Mouse (Mus musculus) intestine, embryonic 16.5 days (tissue): ENCODE measurements around the gene Sorbs2. TPM values are rescaled to one million over a fixed set of nuclear protein-coding genes. Genes with fewer than 3 reads are reported as not detected.

Experiments
- ATAC-seq: fragments of 200-750 bp; cut with Nextera tagmentation; 2 replicates; pipeline ENCODE4 v1.8.0; 2017; ENCODE audit warnings: moderate TSS enrichment, moderate library complexity
- H3K27ac ChIP-seq: fragments of 300-500 bp; sonication (generic); 2 replicates; pipeline ENCODE4 v1.5.1; 2014; ENCODE audit warnings: mild to moderate bottlenecking, low read length
- H3K27me3 ChIP-seq: fragments of 300-500 bp; sonication (generic); replicated peaks from 2 replicates; pipeline ENCODE4 v1.6.1; 2014; ENCODE audit warnings: low read length, control low read depth, mixed read lengths; ENCODE audit not compliant: control insufficient read depth, insufficient read depth
- H3K36me3 ChIP-seq: fragments of 300-500 bp; sonication (generic); 2 replicates; pipeline ENCODE4 v1.6.1; 2014; ENCODE audit warnings: low read length, control low read depth; ENCODE audit not compliant: control insufficient read depth, insufficient read depth
- H3K4me1 ChIP-seq: fragments of 300-500 bp; sonication (generic); 2 replicates; pipeline ENCODE4 v1.6.1; 2014; ENCODE audit warnings: low read length, control low read depth, mixed read lengths; ENCODE audit not compliant: control insufficient read depth, insufficient read depth
- H3K4me2 ChIP-seq: fragments of 300-500 bp; sonication (generic); 2 replicates; pipeline ENCODE4 v1.6.1; 2014; ENCODE audit warnings: low read depth, low read length, control low read depth
- H3K4me3 ChIP-seq: fragments of 300-500 bp; sonication (generic); 2 replicates; pipeline ENCODE4 v1.5.1; 2014; ENCODE audit warnings: mild to moderate bottlenecking, low read length
- H3K9ac ChIP-seq: fragments of 300-500 bp; sonication (generic); 2 replicates; pipeline ENCODE4 v1.6.1; 2014; ENCODE audit warnings: low read depth, low read length
- H3K9me3 ChIP-seq: fragments of 300-500 bp; sonication (generic); 2 replicates; pipeline ENCODE4 v1.6.1; 2016; ENCODE audit warnings: low read length, control low read depth; ENCODE audit not compliant: control insufficient read depth
- WGBS: fragments of 180-500 bp; shearing (Covaris S2); extraction: QIAGEN DNeasy Blood & Tissue Kit; methylation state at CpG from one replicate; pipeline ENCODE4 v1.1.7; 2014; 5-methylcytosine and 5-hydroxymethylcytosine counted together
- polyA plus RNA-seq: library from polyadenylated mRNA; unstranded; fragments of >200 nt; fragmentation: Nextera tagmentation; extraction: Ambion mirVana; gene quantifications from 2 replicates; pipeline ENCODE4 v1.2.1, GENCODE M21; 2015

Gene Sorbs2
- polyA plus RNA-seq, 1 experiment from 2014 or later = 19.1 TPM

GRCm38 (mm10) chr8:45649966-45650365 lies 142.4 kb downstream of the Sorbs2 start:
- Histone ChIP-seq H3K27ac (peak overlapping the region; percentile 7; the same call in 1 of the 2 replicates), H3K4me3 (no peak overlapping the region)
- WGBS = 61% methylated on average over 5 of the region's 5 CpGs

DNA sequence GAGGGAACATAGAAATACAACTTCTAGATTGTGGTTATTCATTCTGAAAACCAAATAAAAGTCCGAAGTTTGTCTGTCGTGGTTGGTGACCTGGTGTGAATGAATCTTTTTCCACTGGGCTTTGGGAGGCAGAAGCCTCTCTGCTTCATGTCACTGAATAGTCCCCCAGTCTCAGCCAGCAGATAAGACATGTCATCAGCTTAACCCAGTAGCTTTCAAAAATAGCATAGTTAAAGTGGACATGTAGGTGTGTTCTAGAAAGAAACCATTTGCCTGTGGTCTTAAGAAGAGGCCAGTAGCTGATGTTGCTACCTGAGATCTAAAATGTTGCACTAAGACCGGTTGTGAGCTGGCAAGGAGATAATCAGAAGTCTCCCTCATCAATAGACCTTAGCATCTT lies 150.4 kb downstream of the Sorbs2 start:
- Histone ChIP-seq H3K9me3 (no peaks in the 10 kb centered on the region), H3K4me3 (no peak overlapping the region), H3K36me3 (no peaks in the 10 kb centered on the region), H3K4me1 (peaks cover 8% of the 10 kb centered on the region), H3K27me3 (no peaks in the 10 kb centered on the region), H3K27ac (no peak overlapping the region), H3K9ac (no peak overlapping the region), H3K4me2 (no peak overlapping the region)
- ATAC-seq = no peak
- WGBS = 46% methylated on average over 3 of the region's 3 CpGs

More at GRCm38 (mm10) chr8:45649966-45650365, 142.4 kb downstream of the Sorbs2 start:
- no peaks in the 10 kb centered on the region for H3K36me3 ChIP-seq
- peaks cover 4% of the 10 kb centered on the region; the same call in 1 of the 2 replicates for H3K4me1 ChIP-seq
- H3K9ac ChIP-seq = no peak overlapping the region
- no peak overlapping the region for H3K4me2 ChIP-seq
- H3K27me3 ChIP-seq = no peaks in the 10 kb centered on the region
- no peaks in the 10 kb centered on the region for H3K9me3 ChIP-seq
- ATAC-seq = peak; percentile 80

- H3K4me1 ChIP-seq = peaks cover 8% of the 10 kb centered on the region
- H3K27ac ChIP-seq = peak overlapping the region; percentile 53
- peak overlapping the region; percentile 27 for H3K4me3 ChIP-seq
- no peaks in the 10 kb centered on the region for H3K27me3 ChIP-seq
- H3K9me3 ChIP-seq = no peaks in the 10 kb centered on the region
- H3K4me2 ChIP-seq = peak overlapping the region; percentile 40
- 20% methylated on average over 18 of the region's 18 CpGs for WGBS
- peak overlapping the region; percentile 7; the same call in 1 of the 2 replicates for H3K9ac ChIP-seq
- H3K36me3 ChIP-seq = no peaks in the 10 kb centered on the region
- peak; percentile 73 for ATAC-seq
These were observed 151.1 kb downstream of the Sorbs2 start for GRCm38 (mm10) chr8:45658458-45659325.

DNA sequence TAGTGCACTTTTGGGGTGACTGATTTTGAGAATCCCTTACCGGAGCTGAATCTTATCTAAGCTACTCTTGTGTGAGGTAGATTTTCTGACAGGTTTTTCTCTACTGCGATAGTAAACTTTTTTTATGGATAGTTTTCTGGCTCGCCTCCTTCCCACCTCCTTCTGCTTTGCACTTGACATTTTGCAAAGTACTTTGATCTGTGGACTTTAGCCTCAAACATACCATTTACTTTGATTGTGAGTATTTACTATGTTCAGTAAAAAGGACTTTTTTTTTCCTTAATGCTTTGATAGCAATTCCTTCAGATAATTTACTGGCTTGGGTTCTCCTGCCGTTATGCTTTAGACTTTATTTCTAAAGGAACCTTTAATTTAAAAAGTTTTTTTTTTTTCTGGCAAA lies 151.9 kb downstream of the Sorbs2 start:
- peak overlapping the region; percentile 40 for H3K4me2 ChIP-seq
- H3K36me3 ChIP-seq = no peaks in the 10 kb centered on the region
- no peaks in the 10 kb centered on the region for H3K27me3 ChIP-seq
- peaks cover 8% of the 10 kb centered on the region for H3K4me1 ChIP-seq
- H3K4me3 ChIP-seq = peak overlapping the region; percentile 27
- H3K27ac ChIP-seq = peak overlapping the region; percentile 53
- no peak overlapping the region for H3K9ac ChIP-seq
- 44% methylated on average over 4 of the region's 4 CpGs for WGBS
- peak; percentile 76 for ATAC-seq
- H3K9me3 ChIP-seq = no peaks in the 10 kb centered on the region

GRCm38 (mm10) chr8:45660570-45660969 lies 153.0 kb downstream of the Sorbs2 start:
- no peak overlapping the region for H3K27ac ChIP-seq
- H3K4me2 ChIP-seq = no peak overlapping the region
- H3K4me3 ChIP-seq = no peak overlapping the region

GRCm38 (mm10) chr8:45661605-45662004 lies 154.0 kb downstream of the Sorbs2 start:
- H3K27ac ChIP-seq = no peak overlapping the region
- H3K36me3 ChIP-seq = no peaks in the 10 kb centered on the region
- no peak overlapping the region for H3K4me3 ChIP-seq
- H3K9me3 ChIP-seq = no peaks in the 10 kb centered on the region
- no peak for ATAC-seq
- H3K4me1 ChIP-seq = peaks cover 8% of the 10 kb centered on the region
- H3K9ac ChIP-seq = no peak overlapping the region
- no peak overlapping the region for H3K4me2 ChIP-seq
- H3K27me3 ChIP-seq = no peaks in the 10 kb centered on the region
- WGBS = 26% methylated on average over 4 of the region's 4 CpGs

More at GRCm38 (mm10) chr8:45660570-45660969, 153.0 kb downstream of the Sorbs2 start:
- H3K27me3 ChIP-seq = no peaks in the 10 kb centered on the region
- no peak for ATAC-seq
- no peak overlapping the region for H3K9ac ChIP-seq
- H3K9me3 ChIP-seq = no peaks in the 10 kb centered on the region
- peaks cover 8% of the 10 kb centered on the region for H3K4me1 ChIP-seq
- no peaks in the 10 kb centered on the region for H3K36me3 ChIP-seq
- 53% methylated on average over 12 of the region's 12 CpGs for WGBS

GRCm38 (mm10) chr8:45666221-45666620 lies 158.6 kb downstream of the Sorbs2 start:
- 86% methylated on average over 7 of the region's 7 CpGs for WGBS
- no peaks in the 10 kb centered on the region for H3K9me3 ChIP-seq
- H3K36me3 ChIP-seq = no peaks in the 10 kb centered on the region
- H3K27ac ChIP-seq = no peak overlapping the region
- no peak overlapping the region for H3K9ac ChIP-seq
- H3K4me3 ChIP-seq = no peak overlapping the region
- no peak overlapping the region for H3K4me2 ChIP-seq
- H3K27me3 ChIP-seq = no peaks in the 10 kb centered on the region
- no peak for ATAC-seq
- no peaks in the 10 kb centered on the region; the same call in 1 of the 2 replicates for H3K4me1 ChIP-seq

GRCm38 (mm10) chr8:45673149-45673548 lies 165.6 kb downstream of the Sorbs2 start:
- no peak overlapping the region for H3K27ac ChIP-seq
- no peaks in the 10 kb centered on the region for H3K27me3 ChIP-seq
- H3K9ac ChIP-seq = no peak overlapping the region
- H3K4me2 ChIP-seq = no peak overlapping the region
- no peak for ATAC-seq
- no peaks in the 10 kb centered on the region for H3K4me1 ChIP-seq
- 90% methylated on average over 4 of the region's 4 CpGs for WGBS
- H3K4me3 ChIP-seq = no peak overlapping the region
- no peaks in the 10 kb centered on the region for H3K9me3 ChIP-seq
- H3K36me3 ChIP-seq = no peaks in the 10 kb centered on the region

GRCm38 (mm10) chr8:45675821-45676279 lies 168.3 kb downstream of the Sorbs2 start:
- WGBS = 69% methylated on average over 6 of the region's 6 CpGs
- Histone ChIP-seq H3K4me2 (no peak overlapping the region), H3K4me3 (no peak overlapping the region), H3K36me3 (no peaks in the 10 kb centered on the region), H3K9me3 (no peaks in the 10 kb centered on the region), H3K4me1 (no peaks in the 10 kb centered on the region), H3K27ac (no peak overlapping the region), H3K9ac (no peak overlapping the region), H3K27me3 (no peaks in the 10 kb centered on the region)
- ATAC-seq = no peak
